Mouse (Mus musculus): ENCODE results near the gene Eef1akmt1.

The Eef1akmt1 gene

DNA sequence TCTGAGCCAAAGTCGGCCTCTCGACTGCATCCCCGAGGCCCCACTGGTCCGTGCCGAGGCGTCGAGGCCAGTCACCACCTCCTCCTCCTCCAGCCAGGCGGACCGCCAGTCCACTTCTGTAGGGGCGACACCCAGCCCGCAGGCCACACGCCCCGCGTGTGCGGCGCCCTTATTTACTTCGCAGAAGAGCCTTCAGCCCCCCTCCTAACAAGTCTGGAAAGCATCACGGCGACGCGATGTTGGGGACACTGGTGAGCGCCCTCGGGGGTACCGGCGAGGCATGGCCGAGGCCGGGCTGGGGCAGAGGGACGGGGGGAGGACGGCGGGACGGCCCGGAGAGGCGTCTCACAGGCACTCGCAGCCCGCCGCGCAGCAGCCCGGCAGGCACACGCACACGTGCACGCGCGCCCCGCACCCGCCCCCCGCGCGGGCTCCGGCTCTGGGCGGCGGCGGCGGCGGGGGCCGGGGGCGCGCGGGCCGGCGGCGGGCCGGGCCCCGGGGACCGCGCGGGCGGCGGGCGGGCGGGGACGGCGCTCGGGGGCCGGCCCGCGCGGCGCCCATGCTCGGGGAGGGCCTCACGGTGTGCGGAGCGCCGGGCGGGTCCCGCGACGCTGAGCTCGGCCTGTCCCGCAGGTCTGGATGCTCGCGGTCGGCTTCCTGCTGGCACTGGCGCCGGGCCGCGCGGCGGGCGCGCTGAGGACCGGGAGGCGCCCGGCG is 46.6 kb downstream of the Eef1akmt1 start, which contains the start of gene Il17d:
Gene Il17d (plus strand): TSS at position 107 of the 717 bp plus-strand sequence.
- DNase-seq (ENCODE audit: low spot score): no peak

DNA sequence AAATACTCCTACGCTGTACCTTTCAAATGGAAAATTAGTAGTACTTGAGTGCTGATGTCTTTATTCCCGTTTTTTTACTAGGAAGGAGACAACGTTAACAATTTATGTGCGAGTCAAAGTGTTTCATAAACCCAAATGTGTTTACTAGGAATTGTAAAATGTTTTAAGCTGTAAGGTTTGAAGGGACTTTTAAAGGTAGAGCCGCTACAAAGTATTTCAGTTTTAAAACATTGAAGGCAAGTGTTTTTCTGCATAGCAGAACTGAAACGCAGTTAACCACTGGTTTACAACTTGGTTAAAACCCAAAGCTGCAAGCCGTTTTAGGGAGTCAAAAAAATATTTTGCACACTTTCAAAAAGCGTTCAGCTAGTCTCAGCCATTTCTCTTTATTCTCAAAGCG is 47.6 kb downstream of the Eef1akmt1 start:
- DNase-seq (ENCODE audit: low spot score): no peak

DNA sequence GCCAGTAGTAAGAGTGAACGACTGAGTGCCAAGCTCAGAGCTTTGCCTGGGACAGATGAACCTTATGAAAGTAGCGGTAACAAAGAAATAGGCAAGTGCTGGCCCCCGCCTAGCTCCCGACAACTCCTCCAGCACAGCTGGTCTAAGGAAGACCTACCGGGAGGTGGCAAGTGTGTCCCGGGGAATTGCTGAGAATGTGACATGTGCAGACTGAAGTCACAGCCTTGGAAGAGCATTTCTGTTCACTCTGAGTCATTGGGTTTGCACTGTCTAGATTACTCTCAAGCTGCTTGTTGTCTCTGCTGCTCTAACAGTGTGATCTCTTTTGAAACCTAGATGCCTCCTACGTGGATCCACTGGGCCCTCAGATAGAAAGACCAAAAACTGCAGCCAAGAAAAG is 54.4 kb downstream of the Eef1akmt1 start:
- DNase-seq (ENCODE audit: low spot score): no peak

DNA sequence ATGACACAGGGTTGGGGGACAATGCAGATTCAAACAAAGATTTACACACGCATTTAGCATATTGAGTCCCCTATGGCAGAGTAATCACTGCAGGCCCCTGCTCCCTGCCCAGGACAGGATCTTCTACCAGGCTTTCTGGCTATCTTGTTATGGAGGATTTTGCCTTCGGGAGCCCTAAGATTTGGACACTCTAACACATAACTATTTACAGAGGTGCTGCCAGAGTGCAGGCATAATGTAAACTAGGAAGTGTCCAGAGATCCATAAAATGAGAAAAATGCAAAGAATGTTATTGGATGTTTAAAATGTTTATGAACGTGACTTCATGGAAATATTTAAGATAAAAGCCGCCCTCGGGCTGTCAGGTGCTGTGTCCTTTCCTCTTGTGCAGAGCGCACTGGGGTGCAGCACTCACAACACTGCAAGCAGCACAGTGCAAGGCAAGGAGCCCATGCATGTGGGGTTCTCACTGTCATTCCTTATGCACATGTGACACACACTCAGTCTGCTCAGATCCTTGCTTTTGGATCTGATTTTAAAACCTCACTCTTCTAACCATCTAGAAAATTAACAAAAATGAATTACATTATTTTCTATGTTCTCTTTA is 56.2 kb downstream of the Eef1akmt1 start:
- no peak for DNase-seq (ENCODE audit: low spot score)

DNA sequence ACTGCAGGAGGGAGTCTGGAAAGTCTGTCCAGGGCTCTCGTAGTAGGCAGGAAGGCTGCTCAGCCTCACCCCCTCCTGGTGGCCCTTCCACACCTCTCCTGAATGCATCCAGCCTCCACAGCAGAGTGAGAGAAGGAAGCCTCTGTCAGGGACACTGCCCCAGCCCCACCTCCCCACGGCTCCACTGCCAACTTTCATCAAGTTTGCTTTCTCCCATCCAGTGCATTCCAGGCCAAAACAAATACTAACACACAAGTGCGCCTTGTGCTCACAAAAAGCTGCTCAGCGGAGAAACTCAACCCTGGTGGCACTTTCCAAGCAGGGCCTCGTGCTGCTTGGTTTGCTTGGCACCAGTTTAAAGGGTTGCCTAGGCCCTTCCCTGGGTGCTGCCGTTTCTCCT is 61.9 kb downstream of the Eef1akmt1 start:
- no peak for DNase-seq (ENCODE audit: low spot score)

DNA sequence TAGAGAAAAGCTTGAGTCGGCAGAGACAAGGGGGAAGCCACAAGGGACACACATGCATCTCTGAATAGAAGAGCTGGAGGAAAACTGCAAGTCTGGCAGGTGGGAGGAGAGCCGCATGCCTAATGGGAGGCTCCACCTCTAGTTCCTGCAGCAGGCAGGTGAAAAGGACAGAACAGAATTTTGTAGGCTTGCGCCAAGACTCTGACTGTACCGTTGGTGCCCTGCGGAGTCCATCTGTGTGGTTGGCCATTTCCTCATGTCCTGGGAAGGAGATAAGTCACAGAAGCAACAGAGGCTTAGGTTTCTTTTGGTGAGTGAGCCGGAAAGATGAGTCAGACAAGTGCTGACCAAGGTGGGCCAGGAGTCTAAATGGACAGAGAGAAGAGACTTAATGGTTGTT is 67.7 kb downstream of the Eef1akmt1 start:
- DNase-seq (ENCODE audit: low spot score): no peak

Measured in ovary, postnatal 14 days (tissue).